Mouse (Mus musculus): ENCODE results near the gene Egfl8. TPM values are rescaled to one million over a fixed set of nuclear protein-coding genes. Genes with fewer than 3 reads are reported as not detected.

Egfl8 gene
- polyA plus RNA-seq, 1 experiment from 2014 or later: 2.8 TPM

GRCm38 (mm10) chr17:34604511-34605237 is 11.1 kb downstream of the Egfl8 start:
- Histone ChIP-seq H3K4me1 (peaks cover 36% of the 10 kb centered on the region), H3K4me2 (peak overlapping the region; percentile 95), H3K27me3 (no peaks in the 10 kb centered on the region), H3K4me3 (peak overlapping the region; percentile 95), H3K9ac (peak overlapping the region; percentile 92), H3K27ac (peak overlapping the region; percentile 90), H3K9me3 (no peaks in the 10 kb centered on the region), H3K36me3 (peaks cover 16% of the 10 kb centered on the region)
- ATAC-seq (ENCODE audit: borderline replicate concordance, extremely low read depth, low FRiP score, low TSS enrichment): no peak
- WGBS: 15% methylated on average over 24 of the region's 24 CpGs

GRCm38 (mm10) chr17:34604061-34604508 is 11.7 kb downstream of the Egfl8 start, which contains the start of gene Agpat1:
Gene Agpat1, plus strand, starts transcription at chr17:34604262.
- Histone ChIP-seq H3K9ac (peak within 1 kb of the TSS; percentile 92), H3K9me3 (no peaks in the 10 kb centered on the region), H3K4me3 (peak within 1 kb of the TSS; percentile 95), H3K36me3 (peaks cover 16% of the 10 kb centered on the region), H3K27ac (peak within 1 kb of the TSS; percentile 90), H3K4me2 (peak within 1 kb of the TSS; percentile 95), H3K27me3 (no peaks in the 10 kb centered on the region), H3K4me1 (peaks cover 42% of the 10 kb centered on the region)
- WGBS: under 1% methylated on average over 28 of the region's 35 CpGs
- ATAC-seq (ENCODE audit: borderline replicate concordance, extremely low read depth, low FRiP score, low TSS enrichment): peak; percentile 92

- H3K27ac ChIP-seq: peak within 1 kb of the TSS; percentile 90
- no peaks in the 10 kb centered on the region for H3K27me3 ChIP-seq
- peak within 1 kb of the TSS; percentile 95 for H3K4me2 ChIP-seq
- peak; percentile 96 for ATAC-seq (ENCODE audit: borderline replicate concordance, extremely low read depth, low FRiP score, low TSS enrichment)
- peaks cover 16% of the 10 kb centered on the region for H3K36me3 ChIP-seq
- no peaks in the 10 kb centered on the region for H3K9me3 ChIP-seq
- peaks cover 46% of the 10 kb centered on the region for H3K4me1 ChIP-seq
- H3K9ac ChIP-seq: peak within 1 kb of the TSS; percentile 92
- peak within 1 kb of the TSS; percentile 95 for H3K4me3 ChIP-seq
- under 1% methylated on average over 30 of the region's 30 CpGs for WGBS
These were observed 12.3 kb downstream of the Egfl8 start, which contains the start of gene Rnf5 for GRCm38 (mm10) chr17:34603375-34604060. Gene Rnf5, minus strand, starts transcription at chr17:34603690.

GRCm38 (mm10) chr17:34601796-34602195 is 14.0 kb downstream of the Egfl8 start:
- Histone ChIP-seq H3K27me3 (no peaks in the 10 kb centered on the region), H3K4me2 (peak overlapping the region; percentile 86; the same call in 1 of the 2 replicates), H3K4me1 (peaks cover 53% of the 10 kb centered on the region), H3K4me3 (0 out of 2 replicates have a peak overlapping the region, but pooled peaks have one; percentile 59), H3K9me3 (no peaks in the 10 kb centered on the region), H3K36me3 (peaks cover 16% of the 10 kb centered on the region), H3K9ac (0 out of 2 replicates have a peak overlapping the region, but pooled peaks have one; percentile 60), H3K27ac (no peak overlapping the region)
- ATAC-seq (ENCODE audit: borderline replicate concordance, extremely low read depth, low FRiP score, low TSS enrichment): no peak
- WGBS: 79% methylated on average over 12 of the region's 12 CpGs

GRCm38 (mm10) chr17:34599891-34600290 is 15.9 kb downstream of the Egfl8 start:
- Histone ChIP-seq H3K9ac (no peak overlapping the region), H3K4me3 (no peak overlapping the region), H3K27ac (no peak overlapping the region), H3K36me3 (peaks cover 30% of the 10 kb centered on the region), H3K4me1 (peaks cover 60% of the 10 kb centered on the region), H3K9me3 (no peaks in the 10 kb centered on the region), H3K27me3 (no peaks in the 10 kb centered on the region), H3K4me2 (peak overlapping the region; percentile 49; the same call in 1 of the 2 replicates)
- 73% methylated on average over 9 of the region's 9 CpGs for WGBS
- ATAC-seq (ENCODE audit: borderline replicate concordance, extremely low read depth, low FRiP score, low TSS enrichment): no peak

- peak; percentile 56; the same call in 1 of the 2 replicates for ATAC-seq (ENCODE audit: borderline replicate concordance, extremely low read depth, low FRiP score, low TSS enrichment)
- Histone ChIP-seq H3K9me3 (no peaks in the 10 kb centered on the region), H3K4me1 (peaks cover 70% of the 10 kb centered on the region), H3K4me2 (peak within 1 kb of the TSS; percentile 49), H3K4me3 (peak within 1 kb of the TSS; percentile 31), H3K9ac (peak within 1 kb of the TSS; percentile 27; the same call in 1 of the 2 replicates), H3K36me3 (peaks cover 39% of the 10 kb centered on the region), H3K27me3 (no peaks in the 10 kb centered on the region), H3K27ac (peak within 1 kb of the TSS; percentile 56)
- WGBS: 8% methylated on average over 6 of the region's 6 CpGs
These were observed 18.1 kb downstream of the Egfl8 start, which contains the start of gene Ager for GRCm38 (mm10) chr17:34597566-34598095. Gene Ager, plus strand, starts transcription at chr17:34597862.

- Histone ChIP-seq H3K9ac (no peak overlapping the region), H3K9me3 (no peaks in the 10 kb centered on the region), H3K27ac (peak overlapping the region; percentile 56), H3K4me1 (peaks cover 68% of the 10 kb centered on the region), H3K4me3 (no peak overlapping the region), H3K27me3 (no peaks in the 10 kb centered on the region), H3K36me3 (peaks cover 34% of the 10 kb centered on the region), H3K4me2 (no peak overlapping the region)
- WGBS: 39% methylated on average over 8 of the region's 8 CpGs
- ATAC-seq (ENCODE audit: borderline replicate concordance, extremely low read depth, low FRiP score, low TSS enrichment): no peak
These were observed 19.7 kb downstream of the Egfl8 start for GRCm38 (mm10) chr17:34596098-34596497.

- Histone ChIP-seq H3K4me2 (peak overlapping the region; percentile 96), H3K27ac (peak overlapping the region; percentile 96), H3K36me3 (peaks cover 23% of the 10 kb centered on the region), H3K4me3 (peak overlapping the region; percentile 87), H3K4me1 (peaks cover 80% of the 10 kb centered on the region), H3K9me3 (no peaks in the 10 kb centered on the region), H3K9ac (peak overlapping the region; percentile 93), H3K27me3 (no peaks in the 10 kb centered on the region)
- ATAC-seq (ENCODE audit: borderline replicate concordance, extremely low read depth, low FRiP score, low TSS enrichment): no peak
- WGBS: 38% methylated on average over 34 of the region's 34 CpGs
These were observed 21.8 kb downstream of the Egfl8 start for GRCm38 (mm10) chr17:34593752-34594525.

- Histone ChIP-seq H3K4me2 (peak overlapping the region; percentile 96), H3K4me3 (peak overlapping the region; percentile 87), H3K36me3 (peaks cover 23% of the 10 kb centered on the region), H3K9ac (peak overlapping the region; percentile 93), H3K4me1 (peaks cover 81% of the 10 kb centered on the region), H3K9me3 (no peaks in the 10 kb centered on the region), H3K27me3 (no peaks in the 10 kb centered on the region), H3K27ac (peak overlapping the region; percentile 96)
- WGBS: 1% methylated on average over 32 of the region's 32 CpGs
- no peak for ATAC-seq (ENCODE audit: borderline replicate concordance, extremely low read depth, low FRiP score, low TSS enrichment)
These were observed 22.9 kb downstream of the Egfl8 start for GRCm38 (mm10) chr17:34592581-34593549.

- H3K4me1 ChIP-seq: peaks cover 76% of the 10 kb centered on the region
- no peaks in the 10 kb centered on the region for H3K27me3 ChIP-seq
- H3K4me3 ChIP-seq: peak overlapping the region; percentile 87
- ATAC-seq (ENCODE audit: borderline replicate concordance, extremely low read depth, low FRiP score, low TSS enrichment): peak; percentile 53
- H3K9me3 ChIP-seq: no peaks in the 10 kb centered on the region
- peak overlapping the region; percentile 96 for H3K27ac ChIP-seq
- H3K36me3 ChIP-seq: peaks cover 23% of the 10 kb centered on the region
- peak overlapping the region; percentile 96 for H3K4me2 ChIP-seq
- under 1% methylated on average over 25 of the region's 35 CpGs for WGBS
- peak overlapping the region; percentile 93 for H3K9ac ChIP-seq
These were observed 23.8 kb downstream of the Egfl8 start for GRCm38 (mm10) chr17:34591994-34592375.
